Mouse (Mus musculus) heart, postnatal 4 days (tissue): ENCODE data around the gene Zcchc10. TPM values are rescaled to one million over a fixed set of nuclear protein-coding genes. Genes with fewer than 3 reads are reported as not detected.

Experiments used
- total RNA-seq, 2 experiments: library from RNA; stranded (reverse); gene quantifications; 2 replicates each; pipeline ENCODE4 v1.2.3; 2021

Zcchc10 gene
- total RNA-seq, 2 experiments from 2014 or later = 9.3 to 12.0 TPM

Other genes starting within 250 kb of the Zcchc10 start
- 100 to 1,000 TPM; 132 to 136 TPM for gene Hspa4, start 24.2 kb upstream of the Zcchc10 start, total RNA-seq
- 100 to 1,000 TPM; 141 to 157 TPM for gene Aff4, start 26.2 kb downstream of the Zcchc10 start, total RNA-seq
- not detected for gene Leap2, start 98.5 kb downstream of the Zcchc10 start, total RNA-seq
- gene Uqcrq, start 106.2 kb downstream of the Zcchc10 start, total RNA-seq = 1,000 to 10,000 TPM; 1,656 to 1,792 TPM
- gene Gdf9, start 106.3 kb downstream of the Zcchc10 start, total RNA-seq = under 1 TPM in 1 of 2 experiments, not detected in 1; 0.25 TPM
- gene Gm10447, start 132.4 kb downstream of the Zcchc10 start, total RNA-seq = not detected
- gene Shroom1, start 132.5 kb downstream of the Zcchc10 start, total RNA-seq = 1 to 10 TPM in 1 of 2 experiments, under 1 TPM in 1; 0.93 to 1.1 TPM
- gene Gm9837, start 145.8 kb downstream of the Zcchc10 start, total RNA-seq = not detected
- not detected for gene Gm9945, start 155.5 kb downstream of the Zcchc10 start, total RNA-seq
- gene Sowaha, start 155.6 kb downstream of the Zcchc10 start, total RNA-seq = under 1 TPM; 0.07 to 0.27 TPM
- gene Sept8, start 194.6 kb downstream of the Zcchc10 start, total RNA-seq = 10 to 100 TPM; 62.9 to 65.0 TPM
- gene Kif3a, start 242.7 kb downstream of the Zcchc10 start, total RNA-seq = 10 to 100 TPM; 14.1 to 14.4 TPM